Mouse (Mus musculus): ENCODE measurements around the gene Casq1.

The Casq1 gene

DNA sequence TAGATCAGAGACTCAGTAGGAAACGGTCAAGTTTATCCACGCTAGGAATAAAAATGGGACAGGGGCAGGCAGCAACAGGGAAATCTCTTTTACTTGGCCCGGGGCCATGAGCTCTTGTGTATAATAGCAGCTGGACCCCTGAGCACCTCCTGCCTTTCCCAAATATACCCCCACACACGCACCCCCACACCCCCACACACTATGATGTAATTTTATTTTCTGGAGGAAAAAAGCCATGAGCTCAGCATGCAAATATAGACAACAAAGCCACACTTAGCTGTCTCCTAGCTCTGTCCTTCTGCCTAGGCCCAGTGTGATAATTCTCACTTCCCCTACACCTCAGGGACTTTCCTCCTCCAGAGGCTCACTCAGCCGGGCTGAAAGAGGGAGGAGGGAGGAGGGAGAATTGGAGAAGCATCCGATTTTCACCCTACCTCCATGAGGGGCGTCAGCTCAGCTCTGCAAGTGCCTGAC lies 12.5 kb downstream of the Casq1 start:
- in situ Hi-C loops (cut with MboI; ENCODE audit: unreplicated experiment in 2 of 2), result no loop called here

DNA sequence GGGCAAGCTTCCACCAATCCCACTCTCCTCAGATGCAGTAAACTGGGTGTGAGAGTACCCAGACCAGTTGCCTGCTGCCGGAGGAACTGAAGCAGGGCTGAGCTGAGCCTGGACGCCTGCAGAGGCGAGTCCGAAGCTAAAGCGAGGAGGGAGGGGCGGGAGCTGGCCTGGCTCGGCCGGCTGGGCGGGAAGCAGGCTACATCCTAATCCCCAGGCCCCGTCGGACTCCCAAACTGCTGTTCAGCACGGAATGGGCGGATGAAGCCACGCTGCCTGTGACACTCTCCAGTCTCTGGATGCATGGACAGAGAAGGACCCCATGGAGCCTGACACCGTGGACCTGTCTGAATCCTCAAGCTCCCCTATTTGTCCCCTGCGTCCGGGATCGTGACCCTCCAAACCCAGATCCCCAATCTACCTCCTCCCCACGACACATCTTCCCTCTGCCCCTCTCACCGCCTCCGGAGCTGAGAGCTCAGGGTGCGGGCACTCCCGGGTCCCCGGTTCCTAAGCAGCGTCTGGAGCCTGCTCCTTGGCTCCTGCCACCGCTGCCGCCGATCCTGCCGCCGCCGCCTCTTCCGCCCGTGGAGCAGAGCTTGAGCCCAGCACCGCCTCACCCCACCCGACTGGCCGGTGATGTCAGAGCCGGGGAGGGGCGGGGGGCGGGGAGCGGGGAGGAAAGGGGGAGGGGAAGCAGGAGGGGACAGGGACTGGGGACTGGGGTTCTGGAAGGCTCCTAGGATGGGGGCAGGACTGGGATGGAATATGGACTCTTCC lies 13.3 kb downstream of the Casq1 start, which contains the start of gene Pea15a:
Gene Pea15a (minus strand): TSS at position 664 of the 777 bp plus-strand sequence.
- in situ Hi-C loops (cut with MboI; ENCODE audit: unreplicated experiment in 2 of 2), result no loop called here

DNA sequence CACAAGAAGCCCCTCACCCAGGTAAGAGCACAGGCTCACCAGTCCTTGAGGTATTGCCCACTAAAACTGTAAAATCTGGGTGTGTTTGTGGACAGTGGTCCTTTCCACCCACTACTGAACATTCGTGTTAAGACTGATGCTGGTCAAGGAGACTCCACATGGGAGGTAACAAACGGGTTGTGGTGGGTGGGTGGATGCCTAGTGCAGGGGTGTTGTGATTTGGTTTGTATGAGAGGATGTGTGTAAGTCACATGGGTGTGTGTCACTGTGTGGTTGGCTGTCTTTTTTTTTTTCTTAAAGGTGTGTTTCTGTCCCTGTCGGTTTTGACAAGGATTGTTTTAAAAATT lies 14.0 kb downstream of the Casq1 start:
- in situ Hi-C loops (cut with MboI; ENCODE audit: unreplicated experiment in 2 of 2), result no loop called here

GRCm38 (mm10) chr1:172204814-172205740 lies 14.6 kb downstream of the Casq1 start:
- in situ Hi-C loops (cut with MboI; ENCODE audit: unreplicated experiment in 2 of 2), result no loop called here

DNA sequence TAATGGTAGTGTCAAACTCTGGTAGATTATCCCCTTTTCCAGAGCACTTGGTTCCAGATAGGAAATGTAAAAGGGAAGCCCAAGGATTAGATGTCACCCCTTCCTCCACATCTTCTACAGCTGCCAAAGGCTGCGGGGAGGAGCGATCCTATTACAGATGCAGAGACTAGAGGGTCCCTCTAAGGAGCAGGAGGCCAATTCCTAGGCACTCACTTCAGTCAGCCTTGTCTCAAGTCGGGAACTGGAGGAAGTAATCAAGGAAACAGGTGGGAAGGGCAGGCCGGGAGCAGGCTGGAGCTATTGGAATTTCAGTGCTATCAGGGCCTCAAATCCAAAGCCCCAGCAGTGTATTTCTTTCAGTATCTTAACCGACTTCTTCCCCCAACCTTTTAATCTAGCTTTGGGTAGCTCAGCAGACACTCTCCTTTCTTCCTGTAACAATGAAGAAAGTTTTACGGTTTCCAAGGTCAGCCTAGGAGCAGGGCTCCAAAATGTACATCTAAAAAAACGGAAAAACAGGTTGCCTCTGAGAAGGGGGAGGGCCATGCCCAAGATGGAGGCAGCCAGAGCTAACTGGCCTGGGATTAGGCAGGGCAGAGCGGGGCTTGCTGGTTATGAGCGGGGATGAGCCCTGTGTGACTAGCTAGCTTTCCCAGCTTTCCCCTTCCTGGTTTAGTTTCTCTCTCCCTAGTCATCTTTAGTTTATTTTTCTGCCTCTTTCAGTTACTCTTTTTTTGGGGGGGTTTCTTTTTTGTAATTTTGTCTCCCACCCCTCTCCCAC lies 15.4 kb downstream of the Casq1 start:
- in situ Hi-C loops (cut with MboI; ENCODE audit: unreplicated experiment in 2 of 2), result no loop called here

DNA sequence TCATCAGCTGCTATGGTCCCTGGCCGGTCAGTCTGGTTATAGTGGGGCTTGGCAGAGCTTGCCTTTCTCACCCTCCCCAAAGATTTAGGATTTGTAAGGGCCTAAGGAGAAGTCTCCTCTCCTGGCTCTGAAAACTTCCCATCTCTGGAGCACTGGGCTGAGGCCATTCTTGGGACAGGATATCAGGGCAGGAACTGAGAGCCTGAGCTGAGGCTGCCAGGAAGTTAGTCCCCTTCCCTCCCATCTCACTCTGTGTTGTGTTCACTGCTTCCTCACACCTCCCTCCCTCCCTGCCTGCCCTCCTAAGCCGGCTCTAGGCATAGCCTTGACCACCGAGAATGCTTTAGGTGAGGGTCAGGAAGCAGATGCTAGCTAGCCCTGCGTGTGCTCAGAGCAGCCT lies 16.1 kb downstream of the Casq1 start:
- in situ Hi-C loops (cut with MboI; ENCODE audit: unreplicated experiment in 2 of 2), result no loop called here

GRCm38 (mm10) chr1:172202894-172203522 lies 16.7 kb downstream of the Casq1 start:
- in situ Hi-C loops (cut with MboI; ENCODE audit: unreplicated experiment in 2 of 2), result no loop called here

DNA sequence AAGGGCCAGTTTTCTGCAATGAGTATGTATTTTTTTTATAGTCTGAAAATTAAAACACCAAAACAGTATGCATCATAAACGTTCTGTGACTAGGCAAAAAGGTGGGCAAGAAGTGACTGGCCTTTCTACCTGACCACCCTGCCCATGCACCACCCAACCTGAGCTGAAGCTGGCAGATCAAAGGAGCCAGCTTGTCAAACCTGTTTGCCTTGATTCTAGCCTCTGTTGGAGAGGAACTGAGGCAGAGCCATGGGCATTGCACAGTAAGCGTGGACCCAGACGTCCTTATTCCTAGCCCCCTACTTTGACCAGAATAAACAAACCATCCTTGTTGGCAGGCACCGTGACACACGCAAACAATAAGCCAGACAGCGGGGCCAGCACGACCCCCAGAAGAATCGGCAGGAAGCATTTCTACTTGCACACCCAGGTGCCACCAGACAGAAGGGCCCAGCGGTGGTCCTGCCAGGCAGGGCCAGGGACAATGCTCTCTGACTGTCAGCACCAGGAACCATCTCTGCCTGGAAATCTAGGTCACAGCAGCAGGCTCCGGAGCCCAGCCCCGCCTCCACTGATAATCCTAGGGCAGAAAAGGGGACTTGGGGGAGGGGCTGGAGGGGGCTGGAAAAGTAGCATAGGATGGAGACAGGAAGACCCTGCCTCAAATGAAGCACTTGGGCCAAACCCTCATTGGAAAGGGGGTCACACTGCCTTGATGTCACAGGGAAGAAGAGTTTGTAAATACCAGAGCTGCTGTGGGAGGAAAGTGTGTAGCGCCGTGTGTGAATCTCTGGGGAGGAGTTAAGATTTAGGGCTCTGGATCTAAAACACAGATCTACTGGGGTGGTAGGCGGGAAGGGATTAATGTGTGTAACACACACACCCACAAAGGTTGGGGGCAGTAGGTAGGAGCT lies 17.4 kb downstream of the Casq1 start:
- in situ Hi-C loops (cut with MboI; ENCODE audit: unreplicated experiment in 2 of 2), result no loop called here

GRCm38 (mm10) chr1:172200871-172201447 lies 18.7 kb downstream of the Casq1 start:
- in situ Hi-C loops (cut with MboI; ENCODE audit: unreplicated experiment in 2 of 2), result no loop called here

- in situ Hi-C loops (cut with MboI; ENCODE audit: unreplicated experiment in 2 of 2), result no loop called here
These were observed 19.5 kb downstream of the Casq1 start for GRCm38 (mm10) chr1:172200161-172200560.

- in situ Hi-C loops (cut with MboI; ENCODE audit: unreplicated experiment in 2 of 2), result no loop called here
These were observed 20.7 kb downstream of the Casq1 start for GRCm38 (mm10) chr1:172198996-172199395.

DNA sequence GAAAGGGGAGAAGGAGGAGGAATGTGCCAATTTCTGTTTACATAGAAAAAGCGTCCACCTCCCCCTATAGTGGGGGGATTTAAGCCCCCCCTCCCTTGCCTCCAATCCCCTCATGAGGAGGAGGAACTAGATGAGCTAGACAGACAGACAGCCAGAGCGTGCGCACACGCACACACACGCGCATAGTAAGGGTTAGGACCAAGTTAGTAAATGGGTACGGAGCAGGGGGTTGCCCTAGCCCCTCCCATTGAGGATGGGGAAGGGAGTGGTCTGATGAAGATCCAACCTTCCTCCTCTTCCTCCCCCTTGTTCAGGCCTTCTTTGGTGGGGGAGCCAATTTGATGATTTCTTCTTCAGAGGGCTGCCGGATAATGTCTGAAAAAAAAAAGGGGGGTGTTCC lies 21.4 kb downstream of the Casq1 start:
- in situ Hi-C loops (cut with MboI; ENCODE audit: unreplicated experiment in 2 of 2), result no loop called here

- in situ Hi-C loops (cut with MboI; ENCODE audit: unreplicated experiment in 2 of 2), result no loop called here
These were observed 21.8 kb downstream of the Casq1 start for GRCm38 (mm10) chr1:172197851-172198250.

DNA sequence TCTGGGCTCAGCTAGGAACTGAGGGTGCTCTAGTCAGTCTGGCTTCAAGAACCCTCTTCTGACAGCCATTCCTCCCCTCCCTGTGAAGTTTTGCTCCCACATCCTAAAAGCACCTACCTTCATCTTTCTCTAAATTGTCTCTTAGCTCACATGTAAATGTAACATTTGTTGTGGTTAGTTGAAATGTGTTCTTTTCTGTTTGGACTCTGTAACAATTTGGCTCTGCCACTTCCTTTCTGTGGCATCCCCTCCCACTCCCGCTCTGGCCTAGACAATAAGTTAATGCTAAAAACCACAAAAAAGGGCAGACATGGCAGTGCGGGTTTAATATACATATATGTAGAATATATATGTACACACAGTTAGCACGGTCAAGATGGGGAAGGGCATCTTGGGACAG lies 22.5 kb downstream of the Casq1 start:
- in situ Hi-C loops (cut with MboI; ENCODE audit: unreplicated experiment in 2 of 2), result no loop called here

- in situ Hi-C loops (cut with MboI; ENCODE audit: unreplicated experiment in 2 of 2), result no loop called here
These were observed 25.2 kb downstream of the Casq1 start for GRCm38 (mm10) chr1:172194435-172194834.

DNA sequence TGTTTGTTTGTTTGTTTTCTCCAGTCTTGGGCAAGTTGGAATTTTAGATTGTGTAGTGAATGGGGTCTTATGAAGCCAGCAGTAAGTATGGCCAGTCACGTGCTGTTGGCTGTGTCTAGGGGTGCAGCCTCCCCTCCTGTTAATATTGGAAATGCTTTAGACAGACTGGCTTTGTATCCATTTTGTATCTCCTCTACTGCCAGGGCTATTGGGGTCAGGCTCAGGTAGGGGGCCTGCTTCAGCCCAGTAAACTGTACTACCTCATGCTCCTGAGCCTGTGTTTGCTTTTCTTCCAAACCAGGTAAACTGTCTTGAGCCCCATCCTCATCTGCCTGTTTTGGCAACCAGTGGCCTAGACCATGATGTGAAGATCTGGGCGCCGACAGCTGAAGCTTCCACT lies 27.5 kb downstream of the Casq1 start:
- in situ Hi-C loops (cut with MboI; ENCODE audit: unreplicated experiment in 2 of 2), result no loop called here

DNA sequence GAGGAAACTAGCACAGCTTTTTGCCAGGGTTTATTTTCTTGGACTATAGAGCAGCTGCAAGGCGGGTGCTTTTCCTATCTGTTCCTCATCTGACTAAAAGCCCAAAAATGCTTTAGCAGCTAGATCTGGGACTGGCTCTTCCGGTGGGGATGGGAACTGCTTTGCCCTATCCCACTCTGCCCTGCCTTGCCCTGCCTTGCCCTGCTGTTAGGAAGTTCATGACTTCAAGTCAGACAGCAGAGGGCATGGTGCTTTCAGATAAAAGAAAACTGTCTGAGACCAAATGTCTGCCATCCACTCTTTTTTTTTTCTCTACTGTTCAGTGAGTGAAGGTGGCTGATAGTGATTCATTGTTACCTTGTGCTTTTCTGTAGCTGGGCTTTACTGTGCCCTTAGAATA lies 28.1 kb downstream of the Casq1 start:
- in situ Hi-C loops (cut with MboI; ENCODE audit: unreplicated experiment in 2 of 2), result no loop called here

- in situ Hi-C loops (cut with MboI; ENCODE audit: unreplicated experiment in 2 of 2), result no loop called here
These were observed 30.8 kb downstream of the Casq1 start for GRCm38 (mm10) chr1:172188891-172189290.

Measured in v-Abl transformed pro-B cells (cell line).